Mouse (Mus musculus) MEL (cell line): ENCODE data around the gene Sh3rf1.

Source experiments
- CHD1 ChIP-seq: IDR thresholded peaks from 2 replicates; pipeline ENCODE4 v1.6.1; 2012; ENCODE audit warnings: low read depth, mild to moderate bottlenecking, inconsistent platforms, low read length, improper control_type of control experiment
- CHD2 ChIP-seq: IDR thresholded peaks from 2 replicates; pipeline ENCODE4 v1.6.1; 2011; ENCODE audit warnings: low read length, improper control_type of control experiment
- CTCF ChIP-seq, 3 experiments: IDR thresholded peaks in 2 of 3; conservative IDR thresholded peaks in 1 of 3; 2 replicates each; pipeline ENCODE4 v1.5.1; 2011 to 2012; ENCODE audit warnings: low read length in 3 of 3, low read depth in 2 of 3, mild to moderate bottlenecking in 2 of 3, improper control_type of control experiment in 1 of 3, inconsistent platforms in 1 of 3, mixed read lengths in 1 of 3, moderate library complexity in 1 of 3; ENCODE audit not compliant: control insufficient read depth in 1 of 3, insufficient read depth in 1 of 3, poor library complexity in 1 of 3, severe bottlenecking in 1 of 3
- E2F4 ChIP-seq: IDR thresholded peaks from 2 replicates; pipeline ENCODE4 v1.6.1; 2011; ENCODE audit warnings: low read depth, low read length, improper control_type of control experiment, borderline replicate concordance
- EP300 ChIP-seq, 2 experiments: IDR thresholded peaks; 2 replicates each; pipeline ENCODE4 v1.6.1; 2011; ENCODE audit warnings: improper control_type of control experiment in 2 of 2, low read length in 2 of 2, low read depth in 1 of 2, mild to moderate bottlenecking in 1 of 2
- GABPA ChIP-seq: IDR thresholded peaks from 2 replicates; pipeline ENCODE4 v1.6.1; 2012; ENCODE audit warnings: low read depth, mild to moderate bottlenecking, inconsistent platforms, low read length, improper control_type of control experiment, moderate library complexity
- GATA1 ChIP-seq: IDR thresholded peaks from 2 replicates; pipeline ENCODE4 v1.6.1; 2011; ENCODE audit warnings: low read depth, low read length, improper control_type of control experiment
- MAX ChIP-seq: IDR thresholded peaks from 2 replicates; pipeline ENCODE4 v1.6.1; 2011; ENCODE audit warnings: low read length, improper control_type of control experiment
- MYB ChIP-seq: IDR thresholded peaks from 2 replicates; pipeline ENCODE4 v1.6.1; 2011; ENCODE audit warnings: mild to moderate bottlenecking, low read depth, low read length, improper control_type of control experiment
- POLR2A ChIP-seq, 2 experiments: IDR thresholded peaks; 2 replicates each; pipeline ENCODE4 v1.6.1; 2011 to 2012; ENCODE audit warnings: low read length in 2 of 2, mild to moderate bottlenecking in 2 of 2, control low read depth in 1 of 2, improper control_type of control experiment in 1 of 2, low read depth in 1 of 2, moderate library complexity in 1 of 2; ENCODE audit not compliant: control insufficient read depth in 1 of 2, insufficient read depth in 1 of 2, poor library complexity in 1 of 2
- RAD21 ChIP-seq: IDR thresholded peaks from 2 replicates; pipeline ENCODE4 v1.6.1; 2011; ENCODE audit warnings: mild to moderate bottlenecking, low read depth, low read length, improper control_type of control experiment
- TAL1 ChIP-seq: IDR thresholded peaks from 2 replicates; pipeline ENCODE4 v1.6.1; 2012; ENCODE audit warnings: mild to moderate bottlenecking, inconsistent platforms, low read length, moderate library complexity, mixed read lengths
- ZNF384 ChIP-seq: IDR thresholded peaks from 2 replicates; pipeline ENCODE4 v1.6.1; 2012; ENCODE audit warnings: low read depth, mild to moderate bottlenecking, inconsistent platforms, low read length, improper control_type of control experiment

DNA sequence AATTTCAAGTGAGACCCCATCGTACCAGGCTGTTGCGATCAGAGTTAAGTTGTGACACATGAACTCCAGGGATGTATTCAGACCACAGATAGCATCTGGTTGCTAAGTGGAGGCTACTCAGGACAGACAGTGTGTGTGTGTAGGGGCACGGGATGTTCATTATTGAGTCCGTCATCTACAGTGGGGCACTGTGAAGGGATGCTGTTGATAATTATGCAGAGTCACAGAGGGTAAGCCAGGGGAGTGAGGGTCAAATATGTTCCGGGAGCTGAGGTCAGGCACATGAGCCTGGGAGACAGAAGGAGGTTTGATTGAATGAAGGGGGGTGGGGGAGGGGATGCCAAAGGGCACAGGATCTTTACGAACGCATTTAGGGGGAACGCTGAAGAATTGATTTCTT, 17.6 kb downstream of the Sh3rf1 start:
- TF ChIP-seq CHD1 = no peak
- no peak for TF ChIP-seq MAX
- TF ChIP-seq MYB = no peak
- no peak for TF ChIP-seq CTCF (IDR thresholded peaks at IDR 0.05 in 2 of 3, conservative IDR thresholded peaks at IDR 0.05 in 1 of 3; ENCODE audit: control insufficient read depth in 1 of 3, insufficient read depth in 1 of 3, low read depth in 2 of 3, low read length in 3 of 3, poor library complexity in 1 of 3, severe bottlenecking in 1 of 3)
- no peak for TF ChIP-seq ZNF384
- no peak for TF ChIP-seq POLR2A (IDR thresholded peaks at IDR 0.05; ENCODE audit: control insufficient read depth in 1 of 2, insufficient read depth in 1 of 2, low read depth in 1 of 2, low read length in 2 of 2, poor library complexity in 1 of 2)
- TF ChIP-seq CHD2 = no peak
- no peak for TF ChIP-seq GATA1
- TF ChIP-seq RAD21 = no peak
- no peak for TF ChIP-seq TAL1
- no peak for TF ChIP-seq EP300 (IDR thresholded peaks at IDR 0.05; ENCODE audit: low read depth in 1 of 2, low read length in 2 of 2)
- no peak for TF ChIP-seq GABPA
- TF ChIP-seq E2F4 = no peak
